Mouse (Mus musculus): ENCODE data around the gene Cracr2b. TPM values are rescaled to one million over a fixed set of nuclear protein-coding genes. Genes with fewer than 3 reads are reported as not detected.

Cracr2b gene
- polyA plus RNA-seq, 1 experiment from 2014 or later = 9.9 TPM

- ChIA-PET CTCF (interaction anchor here (0.9 to 2.6 kb wide), 11 partner anchors 12 to 188 kb away, joined by 3 to 15 read pairs (median 3); no protein-coding TSS in a partner anchor), POLR2A (interaction anchor here (1.4 to 7.0 kb wide), 2 partner anchors 12 to 13 kb away, joined by 3 to 64 read pairs; partner anchors contain the start of gene Cd151)
- no peaks in the 10 kb centered on the region for H3K27me3 ChIP-seq
- in situ Hi-C loops (cut with MboI; ENCODE audit: low pct_unique_long_range_greater_than_20kb) = loop anchor here (5.0 kb wide), 1 partner anchor 41 kb away; no protein-coding TSS in a partner anchor
- no peak for TF ChIP-seq CTCF (IDR thresholded peaks at IDR 0.05)
- DNase-seq (ENCODE audit: low read depth, low spot score) (no peak), ATAC-seq (no peak)
Observed at GRCm38 (mm10) chr7:141481498-141482401, 20.9 kb downstream of the Cracr2b start.

DNA sequence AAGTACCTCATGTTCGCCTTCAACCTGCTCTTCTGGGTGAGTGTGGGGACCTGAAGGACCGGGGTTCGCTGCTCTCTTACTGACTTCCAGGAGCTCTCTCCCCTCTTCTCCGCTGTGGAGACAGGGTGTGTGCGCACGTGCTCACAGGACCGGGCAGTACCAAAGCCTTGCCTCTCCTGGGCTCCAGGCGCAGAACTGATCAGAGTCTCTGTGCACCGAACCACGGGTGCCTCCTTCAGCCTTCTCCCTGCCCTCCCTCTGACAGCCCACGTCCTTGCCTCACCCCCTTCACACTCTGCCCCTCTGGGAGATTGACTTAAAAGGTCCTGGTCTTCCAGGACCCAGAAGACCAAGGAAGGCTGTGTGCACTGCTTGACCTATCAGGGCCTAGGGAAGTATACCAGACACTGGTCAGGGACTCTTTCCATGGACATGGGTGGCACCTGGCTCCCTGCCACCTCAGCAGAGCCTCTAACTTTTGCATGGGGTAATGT, 21.7 kb downstream of the Cracr2b start:
- no peaks in the 10 kb centered on the region for H3K27me3 ChIP-seq
- DNase-seq (ENCODE audit: low read depth, low spot score) (no peak), ATAC-seq (no peak)
- in situ Hi-C loops (cut with MboI; ENCODE audit: low pct_unique_long_range_greater_than_20kb) = loop anchor here (5.0 kb wide), 1 partner anchor 40 kb away; no protein-coding TSS in a partner anchor
- no peak for TF ChIP-seq CTCF (IDR thresholded peaks at IDR 0.05)
- ChIA-PET POLR2A (interaction anchor here (1.1 to 7.0 kb wide), 2 partner anchors 14 to 43 kb away, joined by 3 to 64 read pairs; partner anchors contain the start of gene Cd151), CTCF (interaction anchor here (1.1 to 1.9 kb wide), 2 partner anchors 42 to 88 kb away, joined by 3 to 6 read pairs; no protein-coding TSS in a partner anchor)

DNA sequence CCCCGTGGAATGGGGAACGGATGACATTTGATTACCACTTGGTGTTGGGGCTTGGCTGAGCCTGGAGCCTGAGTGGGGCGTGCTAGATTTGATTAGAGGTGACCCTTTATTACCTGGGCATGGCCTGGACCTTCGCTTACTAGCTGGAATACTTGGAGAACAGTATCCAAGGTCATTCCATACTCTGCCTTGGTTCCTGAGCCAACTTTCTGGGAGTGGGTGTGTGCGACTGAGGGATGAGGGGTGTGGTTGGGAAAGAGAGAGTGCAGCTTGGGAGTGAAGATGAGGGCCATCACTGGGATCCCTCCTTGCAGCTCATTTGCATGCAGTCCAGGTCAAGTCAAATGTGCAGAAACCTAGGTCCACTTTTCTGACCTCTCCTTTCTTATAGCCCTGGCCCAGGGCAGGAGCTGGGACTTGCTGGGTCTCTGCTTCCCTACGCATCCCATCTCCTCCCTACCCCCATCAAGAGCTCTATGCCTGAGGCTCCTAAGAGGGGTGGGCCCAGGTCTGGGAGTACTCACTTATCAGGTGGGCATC, 22.3 kb downstream of the Cracr2b start:
- no peak for TF ChIP-seq CTCF (IDR thresholded peaks at IDR 0.05)
- ATAC-seq (no peak), DNase-seq (ENCODE audit: low read depth, low spot score) (no peak)
- in situ Hi-C loops (cut with MboI; ENCODE audit: low pct_unique_long_range_greater_than_20kb) = loop anchor here (5.0 kb wide), 1 partner anchor 39 kb away; no protein-coding TSS in a partner anchor
- no peaks in the 10 kb centered on the region for H3K27me3 ChIP-seq
- ChIA-PET CTCF (interaction anchor here (1.1 to 1.9 kb wide), 2 partner anchors 41 to 88 kb away, joined by 3 to 6 read pairs; no protein-coding TSS in a partner anchor), POLR2A (interaction anchor here (1.1 kb wide), 1 partner anchor 42 kb away, joined by 3 read pairs; no protein-coding TSS in a partner anchor)

DNA sequence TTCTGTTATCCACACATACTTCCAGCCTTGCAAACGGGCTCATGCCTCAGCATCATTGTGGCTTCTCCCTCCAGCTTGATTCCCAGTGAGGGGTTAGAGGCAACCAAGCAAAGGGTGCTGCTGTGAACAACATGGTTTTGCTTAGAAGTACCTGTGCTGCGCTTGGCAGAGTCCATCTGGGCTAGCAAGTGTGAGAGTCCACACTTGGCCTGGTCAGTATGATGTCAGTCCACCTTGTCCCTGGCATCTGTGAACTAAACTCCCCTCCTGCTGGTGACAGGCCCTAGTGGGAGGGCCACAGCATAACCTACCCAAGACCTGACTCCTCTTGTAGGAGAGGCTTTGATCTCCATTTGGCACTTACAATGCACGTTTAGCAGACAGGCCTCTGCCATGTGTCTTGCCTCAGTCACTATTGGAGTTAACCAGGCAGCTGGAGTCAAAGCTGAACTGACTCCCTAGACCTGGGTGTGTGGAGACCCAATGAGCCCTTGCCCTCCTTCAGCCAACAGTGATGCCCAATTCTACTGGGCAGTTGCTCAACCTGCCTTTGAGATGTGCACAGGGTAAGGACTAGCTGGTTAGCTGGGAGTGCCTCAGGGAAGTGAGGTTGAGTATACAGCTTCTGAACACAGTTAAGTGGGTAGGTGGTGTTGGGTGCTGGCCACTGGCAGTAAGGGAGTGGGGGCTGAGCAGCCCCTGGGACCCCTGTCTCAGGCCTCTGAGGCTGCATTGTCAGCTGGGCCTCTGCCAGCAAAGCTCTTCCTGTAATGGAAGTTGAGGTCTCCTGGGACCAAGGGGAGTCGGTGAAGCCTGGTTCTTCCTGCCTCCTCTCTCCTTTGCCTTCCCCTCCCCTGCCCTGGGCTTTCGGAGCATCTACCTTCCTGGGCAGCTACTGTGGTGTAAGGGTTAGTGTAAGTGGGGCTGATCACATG, 23.6 kb downstream of the Cracr2b start:
- in situ Hi-C loops (cut with MboI; ENCODE audit: low pct_unique_long_range_greater_than_20kb) = loop anchor here (5.0 kb wide), 1 partner anchor 38 kb away; no protein-coding TSS in a partner anchor
- no peaks in the 10 kb centered on the region for H3K27me3 ChIP-seq
- CTCF ChIA-PET = interaction anchor here (0.8 to 1.9 kb wide), 3 partner anchors 26 to 40 kb away, joined by 3 to 6 read pairs (median 3); no protein-coding TSS in a partner anchor
- no peak for TF ChIP-seq CTCF (IDR thresholded peaks at IDR 0.05)
- POLR2A ChIA-PET = interaction anchor here (1.1 to 2.0 kb wide), 3 partner anchors 9 to 17 kb away, joined by 4 read pairs; partner anchors contain the start of gene Cd151
- no peak for DNase-seq (ENCODE audit: low read depth, low spot score)
- ATAC-seq = no peak

DNA sequence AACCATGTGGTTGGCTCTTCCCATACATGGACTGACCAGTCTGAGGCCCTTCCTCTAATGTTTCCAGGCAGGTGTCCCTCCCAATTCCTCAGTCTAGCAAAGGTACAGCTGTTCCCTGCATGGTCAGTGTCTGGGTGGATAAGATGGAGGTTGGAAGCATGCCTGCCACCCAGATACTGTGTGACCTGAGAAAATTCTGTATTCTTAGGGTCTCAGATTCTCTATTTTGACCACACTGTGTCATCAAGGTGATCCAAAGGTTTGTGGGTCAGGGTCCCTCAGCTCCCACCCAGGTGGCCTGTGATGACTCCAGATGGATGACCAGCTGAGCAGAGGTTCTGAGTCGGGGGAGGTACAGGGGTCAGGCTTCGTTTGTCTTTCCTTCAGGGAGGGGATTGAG, 24.3 kb downstream of the Cracr2b start:
- no peaks in the 10 kb centered on the region for H3K27me3 ChIP-seq
- in situ Hi-C loops (cut with MboI; ENCODE audit: low pct_unique_long_range_greater_than_20kb) = no loop called here
- no peak for TF ChIP-seq CTCF (IDR thresholded peaks at IDR 0.05)
- DNase-seq (ENCODE audit: low read depth, low spot score) (no peak), ATAC-seq (no peak)
- ChIA-PET POLR2A (interaction anchor here (1.1 to 2.0 kb wide), 3 partner anchors 9 to 18 kb away, joined by 4 read pairs; partner anchors contain the start of gene Cd151), CTCF (interaction anchor here (1.1 to 1.5 kb wide), 2 partner anchors 39 to 97 kb away, joined by 3 read pairs; no protein-coding TSS in a partner anchor)

DNA sequence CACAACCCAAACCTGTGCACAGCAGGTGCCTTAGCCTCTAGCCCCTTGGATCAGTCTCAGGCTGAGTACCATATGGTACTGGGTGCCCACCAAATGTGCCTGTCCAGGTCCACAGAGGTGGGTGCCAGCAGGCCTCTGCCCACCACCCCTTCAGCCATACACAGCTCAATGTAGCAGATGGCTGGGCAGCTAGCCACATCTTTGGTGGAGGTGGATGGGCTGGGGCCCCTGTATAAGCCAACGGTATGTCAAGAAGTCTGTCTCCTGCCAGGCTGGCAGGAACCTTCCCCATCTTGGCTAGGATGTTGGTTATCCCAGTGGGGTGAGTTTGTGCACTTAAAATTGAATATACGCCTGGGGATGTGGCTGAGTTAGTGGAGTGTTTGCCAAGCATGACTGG, 24.7 kb downstream of the Cracr2b start:
- DNase-seq (ENCODE audit: low read depth, low spot score) (no peak), ATAC-seq (no peak)
- CTCF ChIA-PET = interaction anchor here (1.1 to 1.5 kb wide), 2 partner anchors 39 to 96 kb away, joined by 3 read pairs; no protein-coding TSS in a partner anchor
- in situ Hi-C loops (cut with MboI; ENCODE audit: low pct_unique_long_range_greater_than_20kb) = no loop called here
- no peak for TF ChIP-seq CTCF (IDR thresholded peaks at IDR 0.05)
- POLR2A ChIA-PET = interaction anchor here (2.0 kb wide), 1 partner anchor 9 kb away, joined by 4 read pairs; no protein-coding TSS in a partner anchor
- no peaks in the 10 kb centered on the region for H3K27me3 ChIP-seq

- POLR2A ChIA-PET = interaction anchor here (1.1 to 2.0 kb wide), 2 partner anchors 8 to 9 kb away, joined by 3 to 4 read pairs; no protein-coding TSS in a partner anchor
- H3K27me3 ChIP-seq = no peaks in the 10 kb centered on the region
- no peak for DNase-seq (ENCODE audit: low read depth, low spot score)
- CTCF ChIA-PET = interaction anchor here (1.5 kb wide), 1 partner anchor 96 kb away, joined by 3 read pairs; no protein-coding TSS in a partner anchor
- in situ Hi-C loops (cut with MboI; ENCODE audit: low pct_unique_long_range_greater_than_20kb) = no loop called here
- no peak for TF ChIP-seq CTCF (IDR thresholded peaks at IDR 0.05)
- ATAC-seq = no peak
Observed at GRCm38 (mm10) chr7:141486239-141486638, 25.3 kb downstream of the Cracr2b start.

DNA sequence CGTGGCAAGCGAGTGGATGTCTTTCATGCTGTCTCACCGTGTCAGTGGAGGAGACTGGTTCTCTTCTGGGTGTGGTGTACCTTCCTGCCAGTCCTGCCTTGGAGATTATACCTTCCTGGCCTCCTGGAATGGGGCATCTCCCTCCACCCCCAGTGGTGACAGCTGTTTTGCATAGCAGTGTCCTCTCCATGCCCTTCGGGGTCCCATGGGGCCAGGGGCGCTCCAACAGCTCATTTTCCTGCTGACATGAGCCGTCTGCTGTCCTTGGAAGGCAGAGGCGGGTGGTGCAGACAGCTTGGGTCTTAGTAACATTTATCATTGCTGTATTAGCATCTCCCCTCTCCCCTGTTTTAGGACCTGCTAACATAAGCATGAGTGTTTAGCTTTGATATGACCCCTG, 26.2 kb downstream of the Cracr2b start:
- no peaks in the 10 kb centered on the region for H3K27me3 ChIP-seq
- CTCF ChIA-PET = interaction anchor here (1.5 kb wide), 1 partner anchor 10 kb away, joined by 4 read pairs; no protein-coding TSS in a partner anchor
- in situ Hi-C loops (cut with MboI; ENCODE audit: low pct_unique_long_range_greater_than_20kb) = no loop called here
- ATAC-seq (no peak), DNase-seq (ENCODE audit: low read depth, low spot score) (no peak)
- TF ChIP-seq CTCF (IDR thresholded peaks at IDR 0.05) = no peak
- POLR2A ChIA-PET = interaction anchor here (0.6 to 1.1 kb wide), 3 partner anchors 10 to 28 kb away, joined by 3 to 4 read pairs (median 3); no protein-coding TSS in a partner anchor

GRCm38 (mm10) chr7:141491151-141491550, 30.3 kb downstream of the Cracr2b start:
- ChIA-PET POLR2A (interaction anchor here (1.1 kb wide), 1 partner anchor 14 kb away, joined by 3 read pairs; no protein-coding TSS in a partner anchor), CTCF (interaction anchor here (1.0 to 1.1 kb wide), 3 partner anchors 11 to 33 kb away, joined by 3 to 4 read pairs (median 3); no protein-coding TSS in a partner anchor)
- TF ChIP-seq CTCF (IDR thresholded peaks at IDR 0.05) = no peak
- in situ Hi-C loops (cut with MboI; ENCODE audit: low pct_unique_long_range_greater_than_20kb) = no loop called here
- DNase-seq (ENCODE audit: low read depth, low spot score) = no peak
- H3K27me3 ChIP-seq = no peaks in the 10 kb centered on the region
- ATAC-seq = no peak

Data from Patski (cell line).